Mouse (Mus musculus): ENCODE measurements around the gene Vwa8. TPM values are rescaled to one million over a fixed set of nuclear protein-coding genes. Genes with fewer than 3 reads are reported as not detected.

The Vwa8 gene
- total RNA-seq, 2 experiments from 2014 or later = 152 to 173 TPM

DNA sequence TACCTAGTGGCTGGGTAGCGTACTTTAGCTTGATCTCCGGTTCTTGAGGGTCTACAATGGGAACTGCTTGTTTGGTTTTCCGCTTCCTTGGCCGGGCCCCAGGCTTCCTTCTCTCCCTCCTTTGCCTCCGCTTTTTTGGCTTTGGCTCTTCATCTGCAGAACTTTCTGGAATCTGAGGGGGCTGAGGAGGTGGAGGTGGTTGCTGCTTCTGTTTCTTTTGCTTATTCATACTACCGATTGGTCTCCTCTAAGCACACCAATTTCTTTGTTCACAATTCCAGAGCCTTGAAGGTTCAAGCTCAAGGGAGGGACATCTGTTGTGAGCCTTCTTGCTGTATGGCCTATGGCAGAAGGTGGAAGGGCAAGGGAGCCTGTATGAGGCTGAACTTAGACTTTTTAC, 365.3 kb downstream of the Vwa8 start:
- peak in 1 of 2 experiments; percentile 11 for DNase-seq (ENCODE audit: low spot score in 2 of 2)

DNA sequence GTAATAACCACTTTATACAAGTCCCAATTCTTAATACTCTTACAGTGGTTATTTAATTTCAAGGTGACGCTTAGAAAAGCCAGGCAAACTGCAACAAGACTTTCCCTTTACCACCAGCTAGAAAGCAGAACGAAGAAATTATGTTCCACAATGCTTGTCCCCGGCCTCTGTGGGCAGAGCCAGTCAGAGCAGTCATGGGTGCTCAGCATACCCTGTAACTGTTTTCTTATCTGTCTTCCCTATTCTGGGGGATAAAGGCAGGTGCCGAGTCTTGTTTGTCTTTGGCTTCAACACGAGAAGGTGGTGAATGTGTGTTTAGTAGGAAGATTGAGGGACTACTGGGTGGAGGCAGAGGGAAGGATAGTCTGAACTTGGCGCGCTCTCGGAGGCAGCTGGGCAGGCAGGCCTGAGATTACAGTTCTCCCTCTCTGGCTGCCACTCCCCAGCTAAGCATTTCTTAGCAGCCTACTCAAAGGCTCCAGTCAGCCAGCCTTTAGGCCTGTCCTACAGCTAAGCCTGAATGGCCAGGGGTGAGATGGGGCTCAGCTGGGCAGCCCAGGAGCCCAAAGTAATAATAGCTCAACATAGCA, 365.9 kb downstream of the Vwa8 start:
- peak in 1 of 2 experiments; percentile 11 for DNase-seq (ENCODE audit: low spot score in 2 of 2)

DNA sequence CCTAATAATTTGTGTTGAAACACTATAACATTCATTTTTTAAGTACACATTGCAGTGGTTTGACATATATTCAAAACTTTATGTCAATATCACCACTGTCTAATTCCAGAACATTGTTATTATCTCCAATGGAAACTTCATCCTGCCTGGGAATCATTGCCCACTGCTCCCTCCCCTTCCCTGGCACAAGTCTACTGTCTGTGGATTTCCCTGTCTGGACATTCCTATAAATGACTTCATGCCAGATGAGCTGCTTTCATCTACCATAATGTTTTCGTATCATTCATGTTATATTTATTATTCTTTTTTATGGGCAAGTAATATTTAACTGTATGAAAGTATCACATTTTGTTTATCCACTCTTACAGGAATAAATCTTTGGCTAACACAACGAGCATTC, 367.5 kb downstream of the Vwa8 start:
- no peak for DNase-seq (ENCODE audit: low spot score in 2 of 2)

DNA sequence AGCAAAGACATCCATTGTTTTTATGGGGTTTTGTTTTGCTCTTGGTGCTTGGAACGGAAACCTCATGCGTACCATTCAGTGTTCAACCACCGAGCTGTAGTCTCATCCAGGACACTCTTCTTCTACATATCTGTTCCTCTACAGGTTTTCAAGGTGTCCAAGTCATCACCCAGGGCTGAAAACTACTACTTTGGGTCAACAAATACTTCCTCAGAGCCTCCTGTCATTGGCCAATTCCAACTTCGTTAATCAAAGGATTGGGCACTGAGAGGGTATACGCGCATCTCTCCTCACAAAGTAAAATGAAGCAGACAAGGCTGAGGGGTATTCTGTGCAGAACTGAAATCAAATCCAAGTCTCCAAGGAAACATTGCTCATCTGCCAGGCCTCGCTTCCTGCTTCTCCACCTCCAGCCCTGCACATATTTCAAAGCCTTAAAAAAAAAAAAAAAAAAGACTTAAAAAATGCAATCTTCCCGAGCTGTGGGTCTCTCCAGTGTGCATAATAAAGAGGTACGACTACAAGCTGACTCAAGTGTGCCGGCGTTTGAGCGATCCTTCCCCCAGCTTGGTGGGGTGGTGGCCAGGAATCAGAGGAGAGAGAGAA, 374.7 kb downstream of the Vwa8 start:
- no peak for DNase-seq (ENCODE audit: low spot score in 2 of 2)

DNA sequence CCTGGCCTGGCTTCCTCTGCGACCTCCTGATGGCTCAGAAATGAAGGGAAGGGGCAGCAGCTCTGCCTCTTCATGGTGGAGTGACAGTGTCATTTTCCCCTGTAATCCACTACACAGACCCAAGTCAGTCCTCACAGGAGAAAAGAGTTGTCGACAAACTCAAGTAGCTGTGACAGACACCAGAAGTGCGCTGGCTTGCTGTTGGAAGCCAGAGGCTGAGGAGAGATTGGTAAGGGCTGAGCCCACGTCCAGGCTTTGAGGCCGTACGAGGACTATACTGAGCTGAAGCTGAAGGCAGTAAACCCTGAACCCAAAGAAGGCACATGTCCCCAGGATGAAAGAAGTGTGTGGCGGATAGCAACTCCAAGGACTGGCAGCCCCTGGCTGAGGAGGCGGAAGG, 376.6 kb downstream of the Vwa8 start:
- no peak for DNase-seq (ENCODE audit: low spot score in 2 of 2)

DNA sequence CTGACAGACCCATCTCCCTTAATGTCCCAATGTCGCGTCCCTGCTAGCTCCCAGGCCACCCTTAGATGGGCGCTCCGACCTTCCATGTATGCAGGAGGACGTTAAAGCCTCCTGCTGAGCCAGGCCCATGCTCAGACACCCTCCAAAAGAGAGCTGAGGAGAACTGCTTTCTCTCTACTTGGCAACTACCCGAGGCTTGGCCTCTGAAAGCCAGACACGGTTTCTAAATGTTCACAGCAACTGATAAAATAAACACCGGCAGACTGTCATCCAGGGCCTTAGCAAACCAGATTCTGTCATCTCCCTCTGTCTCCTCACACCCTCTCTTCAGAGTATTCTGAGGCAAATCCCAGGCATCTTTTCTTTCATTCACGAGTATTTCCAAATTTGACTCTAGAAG, 377.2 kb downstream of the Vwa8 start:
- DNase-seq (ENCODE audit: low spot score in 2 of 2) = no peak

DNA sequence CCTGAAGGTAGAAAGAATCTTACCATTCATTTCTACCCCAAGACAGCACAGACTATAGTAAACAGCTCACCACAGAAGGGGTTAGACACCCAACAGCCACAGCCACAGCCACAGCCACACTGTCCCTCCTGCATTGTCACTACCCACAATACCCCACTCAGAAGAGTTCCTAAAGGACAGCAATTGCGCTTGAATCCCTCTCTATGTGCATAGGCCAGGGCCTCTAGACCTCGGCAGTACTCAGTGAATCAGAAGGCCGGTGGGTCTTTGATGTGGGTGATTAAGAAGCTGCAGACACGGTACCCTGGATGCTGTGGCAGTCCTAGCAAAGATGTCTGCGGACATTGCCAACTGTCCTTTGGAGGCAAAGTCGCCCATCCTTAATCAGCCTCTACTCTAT, 377.9 kb downstream of the Vwa8 start:
- DNase-seq (ENCODE audit: low spot score in 2 of 2) = no peak

DNA sequence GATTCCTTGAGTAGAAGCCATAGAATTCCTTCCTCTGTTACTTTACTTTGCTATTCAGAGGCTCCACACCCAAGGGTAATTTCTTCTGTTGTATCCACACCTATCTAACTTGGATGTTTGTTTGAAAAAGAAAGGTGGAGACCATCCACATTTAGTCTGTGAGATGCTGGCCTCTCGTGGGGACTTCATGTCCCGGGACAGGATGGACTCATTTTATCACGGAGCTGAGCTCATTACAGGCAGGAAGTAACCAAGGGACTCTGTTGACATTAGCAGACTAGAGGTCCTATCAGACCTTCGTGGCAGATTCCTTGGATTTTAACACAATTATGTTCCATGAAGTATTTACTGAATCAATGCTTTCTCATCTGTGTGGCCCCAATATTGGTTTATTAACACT, 379.1 kb downstream of the Vwa8 start:
- no peak for DNase-seq (ENCODE audit: low spot score in 2 of 2)

DNA sequence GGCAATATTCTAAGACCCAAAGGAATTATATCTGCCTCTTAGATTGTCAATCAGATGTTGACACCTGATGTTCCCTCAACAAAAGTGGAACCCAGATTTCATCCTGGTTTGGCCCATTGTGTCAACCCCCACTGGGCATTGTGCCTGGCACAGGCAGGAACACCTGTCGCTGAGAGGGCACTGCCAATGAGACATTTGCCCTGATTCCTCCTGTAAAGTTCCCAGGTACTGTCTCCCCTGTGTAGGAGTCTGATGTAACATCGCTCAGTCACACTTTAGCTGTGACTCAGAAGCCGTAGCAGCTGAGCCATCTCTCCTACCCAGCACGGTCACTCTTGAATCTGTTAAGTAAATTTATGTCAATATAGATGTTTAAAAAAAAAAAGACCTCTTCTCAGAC, 382.8 kb downstream of the Vwa8 start:
- DNase-seq (ENCODE audit: low spot score in 2 of 2) = peak in 1 of 2 experiments; percentile 14

DNA sequence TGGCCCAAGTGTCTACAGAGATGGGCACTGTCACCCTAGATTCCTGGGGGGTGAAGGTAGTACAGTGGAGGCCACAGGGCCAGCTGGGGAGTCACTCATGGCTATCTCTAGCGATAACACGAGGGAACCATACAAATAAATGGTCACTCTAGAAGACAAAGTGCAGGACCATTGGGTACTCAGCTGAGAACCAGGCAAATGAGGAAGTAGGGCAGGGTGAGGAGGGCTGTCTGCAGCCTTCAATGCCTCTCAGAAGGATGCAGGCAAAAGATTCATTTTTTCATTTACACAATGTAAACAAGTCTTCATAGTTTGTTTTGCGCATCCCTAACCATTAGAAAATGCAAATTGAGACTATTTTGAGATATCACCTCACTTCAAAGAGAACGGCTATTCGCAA, 384.8 kb downstream of the Vwa8 start:
- DNase-seq (ENCODE audit: low spot score in 2 of 2) = peak in 1 of 2 experiments; percentile 3

DNA sequence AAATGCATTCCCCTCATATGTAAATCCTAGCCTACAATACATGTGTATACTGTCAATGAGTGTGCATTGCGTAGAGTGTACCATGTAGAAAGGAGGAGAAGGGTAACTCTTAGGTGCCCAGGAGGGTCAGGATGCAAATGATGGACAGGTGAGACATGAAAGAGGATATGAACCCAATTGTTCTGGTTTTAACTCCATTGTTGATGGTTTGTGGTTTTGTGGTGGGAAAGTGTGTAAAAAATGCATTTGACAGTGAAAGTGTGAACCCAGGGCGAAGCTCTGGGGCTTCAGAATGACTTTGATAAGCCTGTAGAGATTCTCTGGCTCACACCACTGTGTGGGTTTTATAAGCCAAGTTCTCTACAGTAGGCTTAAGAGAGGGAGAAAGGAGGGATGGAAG, 385.7 kb downstream of the Vwa8 start:
- peak in 1 of 2 experiments; percentile 4 for DNase-seq (ENCODE audit: low spot score in 2 of 2)

DNA sequence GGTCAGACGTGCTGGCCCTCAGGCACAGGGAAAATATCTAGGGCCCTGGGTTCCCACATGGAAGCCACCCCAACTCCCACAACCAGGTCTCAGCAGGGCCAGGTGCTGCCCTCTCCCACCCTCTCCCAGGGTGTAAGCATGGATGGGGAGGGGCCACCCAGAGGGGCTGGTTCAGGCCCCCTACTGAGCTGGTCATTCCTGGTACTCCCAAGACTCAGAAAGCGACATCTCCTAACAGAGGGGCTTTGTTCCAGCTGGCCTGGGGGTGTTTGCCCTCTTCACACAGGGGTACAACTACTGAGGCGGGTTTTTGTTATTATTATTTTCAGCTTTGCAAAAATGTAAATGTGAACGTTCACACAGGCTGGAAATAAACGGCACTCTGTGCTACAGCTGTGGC, 386.3 kb downstream of the Vwa8 start:
- peak in 1 of 2 experiments; percentile 17 for DNase-seq (ENCODE audit: low spot score in 2 of 2)

DNA sequence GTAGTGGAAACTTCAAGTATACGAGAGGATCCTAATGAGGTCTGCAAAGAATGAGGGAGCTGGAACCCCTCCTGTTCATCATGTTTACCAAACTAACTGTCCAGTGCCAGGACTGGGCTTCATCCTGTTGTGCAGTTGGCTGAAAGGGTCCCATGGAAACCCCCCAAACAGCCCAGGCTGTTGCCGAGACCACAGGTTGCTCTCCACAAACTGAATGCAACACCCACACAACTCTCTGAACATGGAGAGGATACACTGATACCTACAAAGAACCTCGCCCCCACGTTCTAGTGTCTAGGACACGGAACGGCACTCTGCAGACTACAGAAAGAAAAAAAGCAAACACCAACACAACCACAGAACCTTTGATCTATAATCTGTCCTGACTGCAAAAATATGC, 387.4 kb downstream of the Vwa8 start:
- DNase-seq (ENCODE audit: low spot score in 2 of 2) = no peak

DNA sequence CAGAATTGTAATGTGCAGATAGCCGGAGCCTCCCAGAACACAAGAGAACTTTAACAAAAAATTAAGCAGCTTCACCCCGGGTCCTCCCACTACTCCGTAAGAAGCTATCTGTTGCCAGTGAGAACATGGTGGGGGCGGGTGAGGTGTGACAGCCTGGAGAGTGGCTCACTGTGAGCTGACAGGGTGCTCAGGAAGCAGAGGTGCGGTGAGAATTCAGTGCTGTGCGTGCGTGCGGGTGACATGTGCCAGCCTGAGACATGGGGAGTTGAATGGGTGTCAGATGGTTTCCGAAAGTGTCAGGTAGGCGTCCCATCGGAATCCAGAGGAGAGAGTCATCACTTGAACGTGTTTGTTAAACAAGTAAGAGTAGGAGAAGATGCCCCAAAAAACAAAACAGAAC, 390.6 kb downstream of the Vwa8 start:
- no peak for DNase-seq (ENCODE audit: low spot score in 2 of 2)

DNA sequence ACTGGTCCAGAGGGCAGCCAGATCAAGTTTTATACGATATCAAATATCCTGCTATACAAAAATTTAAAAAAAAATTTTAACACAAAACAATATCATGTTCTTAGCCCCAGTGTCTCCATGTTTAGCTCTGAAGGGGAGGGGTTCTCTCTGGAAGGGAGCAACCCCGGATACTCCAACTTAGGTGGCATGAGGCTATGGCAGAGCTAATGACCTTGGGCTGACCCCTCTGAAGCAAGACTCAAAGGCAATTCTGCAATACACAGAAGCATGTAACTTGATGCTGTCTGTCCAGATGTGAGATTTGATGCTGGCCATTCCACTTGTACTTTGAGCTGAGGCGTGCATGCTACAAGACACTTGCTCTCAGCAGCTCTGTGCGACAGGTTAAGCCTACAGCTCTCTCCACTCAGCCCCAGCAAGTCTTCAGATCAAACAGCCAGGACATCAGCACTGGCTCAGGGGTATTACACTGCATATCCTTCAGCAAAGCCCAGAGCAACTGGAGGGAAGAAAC, 392.3 kb downstream of the Vwa8 start:
- no peak for DNase-seq (ENCODE audit: low spot score in 2 of 2)

DNA sequence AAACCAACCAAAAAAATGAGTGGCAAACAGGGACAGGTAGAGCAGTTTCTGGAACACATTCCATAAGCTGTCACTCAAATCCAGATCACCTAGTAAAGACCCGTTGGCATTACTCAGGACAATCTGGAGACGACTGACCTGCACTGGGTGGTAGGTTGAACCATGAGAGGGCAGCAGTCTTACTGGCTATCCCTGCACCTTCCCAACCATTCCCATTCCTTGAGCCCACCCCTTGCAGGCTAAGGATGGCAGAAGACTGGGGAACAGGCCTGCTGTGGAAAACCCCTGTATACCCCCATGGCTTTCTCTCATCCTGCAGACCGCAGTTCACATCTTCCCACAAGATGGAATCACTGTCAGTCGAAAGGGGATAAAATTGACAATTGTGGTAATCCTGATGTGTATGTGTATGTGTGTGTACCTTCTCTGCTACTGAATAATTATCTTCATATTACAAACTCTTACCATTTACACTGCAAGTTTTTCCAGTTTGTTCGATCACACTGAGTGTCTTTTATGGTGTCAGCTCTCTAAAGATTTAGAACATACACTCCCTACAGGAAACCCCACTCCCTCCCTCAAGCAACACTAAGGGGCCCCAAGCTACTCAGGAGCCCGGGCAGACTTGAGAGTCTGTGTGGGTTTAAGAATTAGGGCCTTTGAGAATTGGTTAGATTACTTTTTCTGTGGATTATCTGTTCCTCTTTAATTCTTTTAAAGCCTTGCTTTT, 393.0 kb downstream of the Vwa8 start:
- DNase-seq (ENCODE audit: low spot score in 2 of 2) = no peak

DNA sequence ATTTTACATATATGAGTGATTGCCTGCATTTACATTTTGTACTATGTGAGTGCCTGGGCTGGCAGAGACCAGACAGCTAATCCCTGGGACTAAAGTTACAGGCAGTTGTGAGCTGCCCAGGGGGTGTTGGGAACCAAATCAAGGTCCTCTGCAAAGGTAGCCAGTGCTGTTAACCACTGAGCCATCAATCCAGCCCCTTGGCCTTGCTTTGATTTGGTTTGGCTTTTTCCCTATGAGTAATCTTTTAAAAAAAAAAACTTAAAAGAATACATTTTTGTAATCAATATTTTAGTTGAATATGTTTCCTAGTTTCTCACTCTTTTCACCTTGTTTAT, 393.5 kb downstream of the Vwa8 start:
- no peak for DNase-seq (ENCODE audit: low spot score in 2 of 2)

DNA sequence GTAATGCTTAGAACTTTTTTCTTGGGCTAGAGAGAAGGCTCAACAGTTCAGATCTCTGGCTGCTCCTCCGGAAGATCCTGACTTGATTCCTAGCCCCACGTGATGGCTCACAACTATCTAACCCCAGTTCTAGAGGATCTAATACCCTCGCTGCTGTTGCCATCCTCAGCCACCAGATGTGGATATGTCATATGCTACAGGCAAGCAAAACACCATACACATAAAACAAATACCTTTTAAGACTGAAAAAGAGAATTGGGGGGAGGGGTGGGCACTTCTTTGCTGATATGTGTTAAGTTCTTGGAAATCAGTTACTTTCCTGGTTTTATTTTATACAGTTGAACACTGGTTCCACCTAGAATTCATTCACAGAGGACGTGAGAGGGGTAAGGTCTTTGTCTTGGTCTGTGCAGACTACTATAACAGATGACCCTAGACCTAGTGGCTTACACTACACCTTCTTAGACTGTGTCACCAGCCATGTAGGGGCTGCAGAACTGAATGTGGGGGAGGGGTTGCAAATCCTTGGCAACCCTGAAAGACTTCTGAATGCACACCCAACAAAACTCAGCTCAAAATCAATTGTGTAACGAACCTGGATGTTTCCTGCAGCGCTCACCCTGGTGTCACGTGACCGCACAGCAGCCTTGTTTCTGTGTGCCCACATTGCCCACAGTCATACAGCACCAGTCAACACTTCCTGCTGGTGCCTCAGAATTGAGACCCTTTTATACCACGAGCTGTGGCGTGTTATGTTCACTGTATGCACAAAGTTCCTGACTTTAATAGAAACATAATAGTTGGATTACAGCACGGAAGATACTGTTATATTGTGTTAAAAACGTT, 394.4 kb downstream of the Vwa8 start:
- no peak for DNase-seq (ENCODE audit: low spot score in 2 of 2)

DNA sequence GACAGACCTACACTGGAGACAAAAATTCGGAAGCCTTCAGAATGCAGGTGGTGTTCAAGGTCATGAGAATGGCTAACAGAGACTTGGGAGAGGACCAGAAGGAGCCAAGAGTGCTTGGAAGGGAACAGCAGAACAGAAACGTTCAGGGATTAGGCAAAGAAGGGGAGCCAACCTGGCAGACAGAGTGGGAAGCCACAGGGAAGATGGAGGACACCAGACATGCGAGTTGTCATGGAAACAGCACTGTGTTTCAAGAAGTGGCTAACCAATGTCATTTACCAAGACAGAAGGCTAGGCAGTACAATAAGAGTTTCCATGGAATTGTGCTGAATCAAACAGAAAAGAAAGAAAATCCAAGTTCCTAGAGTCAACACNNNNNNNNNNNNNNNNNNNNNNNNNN, 395.7 kb downstream of the Vwa8 start:
- DNase-seq (ENCODE audit: low spot score in 2 of 2) = no peak

DNA sequence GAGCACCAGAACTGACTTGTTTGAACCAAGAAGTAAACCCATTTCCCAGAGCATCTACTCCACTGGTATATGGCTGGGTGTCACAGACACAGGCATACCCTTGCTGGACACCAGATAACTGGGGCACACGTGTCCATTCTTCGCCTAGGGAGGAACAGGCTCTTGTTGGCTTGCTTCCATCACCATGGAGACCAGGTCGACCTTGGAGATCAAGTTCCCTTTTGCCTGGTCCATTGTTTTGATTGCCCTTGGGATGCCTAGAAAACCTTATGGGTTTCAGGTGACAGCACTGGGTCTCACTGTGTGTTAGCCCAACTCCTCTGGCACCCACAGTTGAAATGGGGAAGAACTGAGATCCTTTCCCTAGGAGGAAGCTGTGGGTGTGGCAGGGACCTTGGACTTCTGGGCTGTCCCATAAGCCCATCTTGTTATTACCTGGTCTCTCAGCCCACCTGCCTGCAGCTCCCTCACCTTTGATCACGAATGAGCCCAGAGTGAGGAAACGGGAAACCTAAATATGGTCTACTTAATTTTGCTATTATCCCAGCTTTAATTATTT, 403.0 kb downstream of the Vwa8 start:
- no peak for DNase-seq (ENCODE audit: low spot score in 2 of 2)

Data from adrenal gland, adult 18-20 months (tissue).